Mouse (Mus musculus) kidney, postnatal 25 days (tissue): Measurements from ENCODE around the gene Tcta.
"Not testable (repeated sequence)": the region's sequence is repeated elsewhere in the genome, so short reads cannot be mapped to it uniquely, and the experiment has no call there.

ENCODE experiments used
- DNase-seq, 2 experiments: peaks; one replicate each; pipeline ENCODE4 v3.0.0; 2021; ENCODE audit warnings: mixed read lengths in 2 of 2

Gene Tcta

DNA sequence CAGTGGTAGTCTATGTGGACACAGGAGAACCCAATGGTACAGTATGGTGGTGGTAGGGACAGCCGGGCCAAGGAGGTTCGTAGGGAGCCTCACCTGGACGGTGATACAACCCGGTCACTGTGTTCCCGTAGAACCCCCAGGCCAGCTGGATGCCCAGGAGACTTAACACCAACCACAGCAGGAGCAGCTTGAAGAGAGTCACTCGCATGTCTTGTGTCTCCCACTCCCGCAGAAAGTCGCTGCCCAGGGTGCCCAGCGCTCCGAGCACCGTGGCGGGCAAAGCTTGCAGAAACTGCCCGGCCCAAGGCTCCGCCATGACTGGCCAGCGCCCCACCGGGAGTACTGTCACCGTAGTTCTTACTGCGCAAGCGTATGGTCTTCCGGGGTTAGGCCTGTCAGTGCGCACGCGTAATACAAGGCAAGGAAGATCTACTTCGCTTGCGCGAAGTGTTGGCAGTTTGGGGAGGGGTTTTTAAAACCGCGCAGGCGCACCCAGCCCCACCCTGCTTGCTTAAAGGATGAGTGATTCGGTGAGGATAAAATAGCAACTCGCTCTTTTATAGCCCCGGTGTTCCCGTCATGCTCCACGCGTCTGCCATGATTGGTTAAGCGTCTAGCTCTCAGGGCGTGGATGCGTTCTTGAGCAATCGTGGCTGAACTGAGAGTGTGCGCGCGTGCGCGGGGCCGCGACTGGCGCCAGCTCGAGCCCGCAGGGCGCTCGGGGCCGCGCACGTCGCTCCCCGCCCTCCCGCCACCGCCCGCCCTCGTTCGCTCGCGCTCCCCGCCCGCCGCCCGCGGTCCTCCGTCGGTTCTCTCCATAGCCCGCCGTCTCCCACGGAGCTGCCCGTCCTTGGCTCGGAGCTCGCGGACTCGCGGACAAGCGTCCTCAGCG is at the start of gene Tcta, which contains the start of gene Rhoa:
Gene Tcta, minus strand, starts transcription at position 532 of the 892 bp plus-strand sequence.
Gene Rhoa, plus strand, starts transcription at position 501 of the 892 bp plus-strand sequence.
- DNase-seq: peak; percentile 98 to 99

DNA sequence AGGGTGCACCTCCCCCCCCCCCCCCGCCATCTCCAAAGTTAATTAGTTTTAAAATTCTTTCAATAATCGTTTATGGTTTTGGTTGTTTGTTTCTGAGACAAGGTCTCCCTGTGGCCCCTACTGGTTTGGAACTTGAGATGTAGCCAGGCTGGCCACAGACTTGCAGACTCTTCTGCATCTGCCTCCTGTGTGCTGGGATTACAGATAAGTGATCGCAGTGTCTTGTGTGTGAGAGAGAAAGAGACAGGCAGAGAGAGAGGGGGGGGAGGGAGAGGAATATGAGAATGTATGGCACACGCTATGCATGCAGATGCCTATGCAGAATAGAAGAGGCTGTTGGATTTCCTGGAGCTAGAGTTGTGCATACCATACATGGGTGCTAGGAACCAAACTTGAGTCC is 43.8 kb upstream of the Tcta start:
- no peak for DNase-seq

DNA sequence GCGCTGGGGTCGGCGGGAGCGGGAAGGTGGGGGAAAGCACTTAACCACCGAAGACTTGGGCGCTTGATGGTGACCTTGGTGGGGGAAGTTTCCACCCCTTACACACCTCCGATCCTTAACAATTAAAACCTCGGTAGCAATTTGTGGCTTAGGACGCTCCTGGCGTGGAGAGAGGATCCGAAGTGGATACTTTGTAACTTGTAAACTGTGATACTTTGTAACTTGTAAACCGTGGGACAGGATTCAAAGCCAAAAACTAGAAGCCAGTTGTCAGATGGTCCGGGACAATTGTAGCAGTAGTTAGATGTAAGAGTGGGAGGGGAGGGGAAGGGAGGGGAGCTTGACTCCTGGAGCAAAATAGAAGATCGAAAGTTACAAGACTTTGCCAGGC is 42.3 kb upstream of the Tcta start:
- DNase-seq: no peak

DNA sequence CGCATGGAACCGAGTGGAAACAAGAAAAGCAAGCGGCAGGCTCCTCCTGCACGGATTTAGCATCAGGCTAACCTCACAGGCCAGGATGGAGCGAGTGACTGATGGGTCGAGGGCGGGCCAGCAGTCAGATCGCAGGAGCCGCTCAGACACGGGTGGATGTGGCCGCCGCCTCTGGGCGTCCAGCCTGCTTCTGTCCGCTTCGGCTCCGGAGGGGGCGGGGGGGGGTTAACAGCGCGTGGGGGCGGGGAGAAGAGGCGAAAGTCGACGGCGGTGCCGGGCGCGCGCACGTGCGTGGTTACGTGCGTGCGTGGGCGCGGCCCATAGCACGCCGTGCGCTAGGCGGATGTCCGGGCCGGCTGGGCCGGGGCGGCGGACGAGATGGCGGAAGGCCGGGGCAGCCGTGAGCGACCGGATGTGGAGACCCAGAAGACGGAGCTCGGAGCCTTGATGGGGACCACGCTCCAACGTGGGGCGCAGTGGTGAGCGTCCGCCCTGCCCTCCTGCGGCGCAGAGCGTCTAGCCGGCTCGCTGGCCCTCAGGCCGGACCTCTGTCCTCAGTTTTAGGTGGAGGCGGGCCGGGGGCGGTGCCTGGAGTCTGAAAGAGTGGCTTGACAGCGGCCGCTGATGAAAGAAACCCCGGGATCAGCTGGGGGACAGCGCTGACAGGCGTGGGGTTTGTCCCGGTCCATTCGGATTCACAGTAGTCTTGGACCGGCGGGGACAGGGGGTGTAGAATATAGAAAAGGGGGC is 41.8 kb upstream of the Tcta start, which contains the start of gene Usp4:
Gene Usp4, plus strand, starts transcription at position 314 of the 750 bp plus-strand sequence.
- DNase-seq: peak; percentile 95 to 96

DNA sequence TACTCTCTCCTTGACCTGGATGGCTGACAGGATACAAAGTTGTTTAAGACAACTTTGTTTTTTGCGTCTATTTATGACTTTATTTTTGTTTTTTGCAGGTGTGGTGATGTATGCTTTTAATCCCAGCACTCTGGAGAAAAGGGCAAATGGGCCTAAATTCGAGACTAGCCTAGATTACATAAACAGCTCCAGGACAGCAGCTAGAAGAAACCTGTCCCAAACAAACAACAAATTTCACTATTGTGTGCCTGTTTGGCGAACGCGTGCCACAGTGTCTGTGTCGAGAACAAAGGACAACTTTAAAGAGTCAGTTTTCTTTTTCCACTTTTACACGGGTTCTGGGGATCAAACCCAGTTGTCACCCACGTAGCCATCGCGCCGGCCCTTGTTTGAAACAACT is 41.1 kb upstream of the Tcta start:
- no peak for DNase-seq

DNA sequence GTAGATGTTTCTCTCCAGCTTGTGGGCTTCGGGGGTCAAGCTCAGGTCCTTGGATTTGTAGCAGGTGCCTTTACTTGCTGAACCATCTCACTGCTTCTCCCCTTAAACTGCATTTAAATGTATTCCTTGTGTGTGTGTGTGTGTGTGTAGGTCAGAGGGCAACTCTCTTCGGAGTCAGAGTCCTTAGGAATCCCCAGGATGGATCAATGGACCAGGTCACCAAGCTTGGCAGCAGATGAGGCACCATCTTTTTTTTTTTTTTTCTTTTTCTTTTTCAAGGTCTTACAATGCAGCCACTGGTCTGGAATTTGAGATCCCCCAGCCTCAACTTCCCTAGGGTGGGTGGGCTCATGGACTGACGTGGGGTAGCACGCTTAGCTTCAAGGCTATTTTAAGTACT is 38.5 kb upstream of the Tcta start:
- no peak for DNase-seq

DNA sequence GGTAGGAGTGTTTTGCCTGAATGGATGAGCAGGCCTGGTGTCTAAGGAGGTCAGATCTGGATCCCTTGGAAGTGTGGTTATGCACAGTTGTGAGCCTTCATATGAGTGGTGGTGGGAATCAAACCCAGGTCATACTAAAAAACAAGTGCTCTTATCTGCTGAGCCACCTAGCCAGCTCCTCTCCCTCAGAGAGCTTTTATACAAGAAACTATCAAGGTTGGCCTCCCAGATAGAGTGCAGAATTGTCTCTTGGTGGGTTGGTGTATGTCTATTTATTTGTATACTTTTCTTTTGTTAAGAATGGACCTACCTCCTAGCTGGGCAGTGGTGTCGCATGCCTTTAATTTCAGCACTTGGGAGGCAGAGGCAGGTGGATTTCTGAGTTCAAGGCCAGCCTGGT is 37.9 kb upstream of the Tcta start:
- no peak for DNase-seq

DNA sequence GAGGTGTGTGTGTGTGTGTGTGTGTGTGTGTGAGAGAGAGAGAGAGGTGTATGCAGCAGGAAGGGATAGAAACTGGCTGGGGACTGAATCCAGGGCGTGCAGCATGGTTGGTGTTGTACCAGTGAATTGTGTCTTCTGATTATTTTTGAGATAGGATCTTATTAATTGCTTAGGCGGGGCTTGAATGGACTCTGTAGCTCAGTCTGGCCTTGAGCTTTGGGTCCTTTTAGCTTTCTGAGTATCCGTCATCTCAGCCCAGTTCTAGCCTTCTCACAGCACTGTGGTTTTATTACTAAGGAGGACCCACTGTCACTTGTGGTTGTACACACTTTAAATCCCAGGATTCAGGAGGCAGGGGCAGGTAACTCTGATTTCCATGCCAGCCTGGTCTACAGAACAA is 37.4 kb upstream of the Tcta start:
- DNase-seq: no peak

DNA sequence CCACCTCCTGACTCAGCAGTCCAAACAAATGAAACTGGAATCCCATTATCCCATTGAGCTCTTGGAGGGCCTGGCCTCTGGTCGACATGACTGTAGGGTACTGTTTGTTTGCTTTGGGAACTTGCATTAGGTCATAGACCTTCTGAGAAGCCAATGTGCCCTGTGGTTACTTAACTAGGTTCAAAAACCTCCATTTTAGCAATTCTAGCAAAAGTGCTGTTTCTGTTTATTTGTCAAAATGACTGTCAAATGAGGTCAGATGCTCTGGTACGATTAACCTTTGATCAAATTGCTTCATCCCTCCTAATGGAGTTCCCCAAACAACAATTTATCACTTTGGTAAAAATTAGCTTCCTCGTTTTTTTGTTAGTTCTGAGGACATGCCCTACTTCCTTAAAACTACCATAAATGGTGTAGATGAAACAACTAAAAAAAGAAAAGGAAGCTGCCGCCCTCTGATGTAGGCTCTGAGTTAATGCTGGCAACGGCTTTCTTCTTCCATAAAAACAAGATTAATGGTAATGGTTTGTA is 36.4 kb upstream of the Tcta start:
- DNase-seq: peak; percentile 62 to 87

DNA sequence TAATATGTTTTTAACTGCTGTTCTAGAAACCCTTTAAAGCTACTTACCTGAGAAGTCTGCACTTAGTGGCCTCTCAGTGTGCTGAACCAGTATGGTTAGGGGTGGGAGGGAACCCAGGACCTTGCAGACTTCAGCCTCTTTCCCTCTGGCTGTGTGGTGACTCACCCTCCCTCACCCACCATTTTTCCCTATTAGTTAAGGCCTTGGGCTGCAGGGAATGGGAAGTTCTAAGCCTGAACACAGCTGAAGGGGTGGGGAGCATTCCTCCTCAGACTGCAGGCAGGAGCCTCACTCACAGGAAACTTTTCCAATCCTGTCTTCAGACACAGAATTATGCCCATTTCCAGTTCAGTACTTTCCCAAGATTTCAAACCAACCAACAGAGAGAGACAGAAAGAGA is 35.8 kb upstream of the Tcta start:
- DNase-seq: peak; percentile 24 to 55

DNA sequence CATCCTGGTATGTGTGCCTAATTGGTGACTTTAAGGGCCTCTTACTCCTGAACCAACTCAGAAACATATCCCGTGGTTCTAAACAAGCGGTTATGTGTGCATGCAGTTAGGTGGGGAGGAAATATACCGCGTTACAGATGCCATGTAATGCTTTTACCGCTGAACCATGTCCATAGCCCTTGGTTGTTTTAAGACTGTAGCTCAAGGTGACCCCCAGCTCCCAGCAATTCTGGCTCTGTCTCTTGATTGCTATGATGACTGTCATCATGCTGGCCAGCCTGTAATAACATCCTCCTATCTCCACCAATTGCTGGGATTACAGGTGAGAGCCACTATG is 35.1 kb upstream of the Tcta start:
- peak in 1 of 2 experiments; percentile 45 for DNase-seq

DNA sequence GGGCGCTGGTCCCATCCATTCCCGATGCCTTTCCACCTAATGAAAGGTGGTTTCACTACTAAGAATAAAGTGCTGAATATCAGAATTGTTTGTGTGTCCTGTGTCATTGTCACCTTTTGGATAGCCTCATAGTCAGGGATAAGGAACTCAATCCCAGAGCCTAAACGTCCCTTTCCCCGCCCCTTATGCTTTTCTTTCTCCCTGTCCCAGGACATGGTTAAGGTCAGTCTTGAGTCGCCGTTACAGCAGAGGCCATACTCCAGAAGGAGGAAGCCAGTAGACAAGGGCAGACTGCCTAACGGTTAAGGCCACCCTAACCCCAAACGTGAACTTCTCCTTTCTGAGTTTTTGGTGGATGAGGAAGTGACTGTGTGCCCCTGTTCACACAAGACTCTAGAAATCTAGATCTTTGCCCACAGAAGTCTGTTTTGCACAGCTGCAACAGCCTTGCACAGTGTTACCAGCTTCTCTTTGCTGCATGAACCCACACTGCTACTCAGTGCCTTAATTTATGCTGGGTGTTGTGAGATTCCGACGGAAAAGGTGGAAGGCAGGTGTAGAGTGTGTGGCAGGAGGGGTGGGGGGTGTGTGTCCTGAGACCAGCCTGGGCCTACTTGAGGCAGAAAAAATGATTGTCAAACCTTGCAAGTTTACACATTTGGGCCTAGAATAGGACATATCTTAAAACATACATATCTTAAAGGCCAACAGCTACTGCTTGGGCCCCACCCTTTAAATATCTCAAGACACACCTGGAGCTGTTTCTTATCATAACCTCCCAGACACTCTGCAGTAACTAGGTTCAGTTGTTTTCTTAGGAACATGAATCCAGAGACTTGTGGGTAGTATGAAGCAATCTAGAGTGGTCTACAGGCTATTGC is 34.5 kb upstream of the Tcta start:
- peak; percentile 22 to 44 for DNase-seq

DNA sequence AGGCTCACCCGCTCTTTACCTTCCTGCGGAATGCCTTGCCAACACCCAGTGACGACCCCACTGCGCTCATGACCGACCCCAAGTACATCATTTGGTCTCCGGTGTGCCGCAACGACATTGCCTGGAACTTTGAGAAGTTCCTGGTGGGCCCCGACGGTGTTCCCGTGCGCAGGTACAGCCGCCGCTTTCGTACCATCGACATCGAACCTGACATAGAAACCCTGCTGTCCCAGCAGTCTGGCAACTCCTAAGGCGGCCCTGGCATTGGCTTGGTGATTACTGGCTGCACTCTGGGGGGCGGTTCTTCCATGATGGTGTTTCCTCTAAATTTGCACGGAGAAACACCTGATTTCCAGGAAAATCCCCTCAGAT is 33.9 kb upstream of the Tcta start:
- DNase-seq: peak; percentile 35 to 65

DNA sequence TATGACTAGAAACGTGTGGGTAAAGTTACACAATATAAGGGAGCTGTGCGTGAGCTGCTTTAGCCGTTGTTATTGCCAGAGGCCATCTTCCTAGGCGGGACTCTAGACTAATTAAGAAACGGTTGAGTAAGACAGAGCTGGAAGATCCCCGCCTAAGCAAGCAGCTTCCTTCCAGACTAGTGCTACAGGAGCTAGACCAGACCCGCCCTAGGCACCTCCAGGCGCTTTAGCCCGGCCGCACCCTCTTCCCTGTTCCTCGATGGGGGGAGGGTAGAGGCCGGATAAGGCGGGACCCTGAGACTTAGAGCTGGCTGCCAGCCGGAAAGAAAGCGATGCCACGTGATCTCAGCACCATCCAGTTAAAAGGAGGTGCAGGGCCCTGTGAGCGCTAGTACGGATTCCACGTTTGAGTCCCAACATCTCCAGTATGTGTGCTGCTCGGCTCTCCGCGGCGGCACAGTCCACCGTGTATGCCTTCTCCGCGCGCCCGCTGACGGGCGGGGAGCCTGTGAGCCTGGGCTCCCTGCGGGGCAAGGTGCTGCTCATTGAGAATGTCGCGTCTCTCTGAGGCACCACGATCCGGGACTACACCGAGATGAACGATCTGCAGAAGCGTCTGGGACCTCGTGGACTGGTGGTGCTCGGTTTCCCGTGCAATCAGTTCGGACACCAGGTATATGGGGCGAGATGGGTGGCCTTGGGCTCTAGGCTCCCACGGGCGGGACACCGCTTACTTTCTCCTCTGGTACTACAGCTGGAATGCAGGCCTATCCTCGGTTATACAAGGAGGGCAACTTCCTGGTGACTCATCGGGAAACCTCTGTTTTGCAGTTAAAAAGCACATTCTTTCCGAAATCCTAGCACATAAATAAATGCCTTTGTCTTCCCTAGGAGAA is 33.2 kb upstream of the Tcta start, which contains the start of gene Gpx1:
Gene Gpx1, plus strand, starts transcription at position 18 of the 896 bp plus-strand sequence.
- peak; percentile 96 to 98 for DNase-seq

DNA sequence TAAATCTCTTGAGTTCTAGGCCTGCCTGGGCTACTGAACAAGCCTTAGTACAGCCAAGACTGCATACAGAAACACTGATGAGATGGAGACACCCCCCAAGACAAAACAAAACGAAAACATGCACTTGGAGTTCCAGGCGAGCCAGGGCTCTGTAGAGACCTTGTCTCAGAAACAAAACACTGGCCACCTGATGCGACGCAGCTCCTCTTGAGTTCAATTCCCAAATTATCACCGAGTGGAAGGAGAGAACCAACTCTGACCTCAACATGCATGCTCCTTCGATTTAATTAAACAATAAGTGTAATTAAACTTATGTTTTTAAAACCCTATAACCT is 32.6 kb upstream of the Tcta start:
- no peak for DNase-seq

DNA sequence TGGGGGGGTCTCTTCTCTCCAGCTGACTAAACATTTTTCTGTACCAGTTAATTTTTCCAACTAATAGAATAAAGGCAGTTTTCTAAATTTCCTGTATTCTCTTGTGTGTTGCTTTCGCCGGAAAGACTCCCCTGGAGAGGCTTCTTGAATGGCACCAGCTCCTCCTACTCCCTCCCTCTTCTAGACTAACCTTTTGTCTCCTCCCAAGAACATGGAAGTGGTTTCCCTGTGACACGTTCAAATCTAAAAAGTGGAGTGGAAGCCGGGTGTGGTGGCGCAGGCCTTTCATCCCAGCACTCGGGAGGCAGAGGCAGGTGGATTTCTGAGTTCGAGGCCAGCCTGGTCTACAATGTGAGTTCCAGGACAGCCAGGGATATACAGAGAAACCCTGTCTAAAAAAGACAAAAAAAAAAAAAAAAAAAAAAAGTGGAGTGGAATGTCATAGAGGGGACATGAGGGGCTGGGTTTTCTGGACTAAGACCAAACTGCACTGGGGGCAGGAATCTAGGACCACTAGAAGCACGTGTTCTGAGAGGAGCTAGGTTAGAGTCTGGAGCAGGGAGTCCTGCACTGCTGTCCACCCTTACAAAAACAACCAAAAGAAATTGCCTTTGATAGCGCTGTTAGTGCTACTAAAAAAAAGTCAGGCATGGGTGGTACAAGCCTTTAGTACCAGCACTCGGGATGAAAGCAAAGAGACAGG is 32.0 kb upstream of the Tcta start:
- DNase-seq: no peak

DNA sequence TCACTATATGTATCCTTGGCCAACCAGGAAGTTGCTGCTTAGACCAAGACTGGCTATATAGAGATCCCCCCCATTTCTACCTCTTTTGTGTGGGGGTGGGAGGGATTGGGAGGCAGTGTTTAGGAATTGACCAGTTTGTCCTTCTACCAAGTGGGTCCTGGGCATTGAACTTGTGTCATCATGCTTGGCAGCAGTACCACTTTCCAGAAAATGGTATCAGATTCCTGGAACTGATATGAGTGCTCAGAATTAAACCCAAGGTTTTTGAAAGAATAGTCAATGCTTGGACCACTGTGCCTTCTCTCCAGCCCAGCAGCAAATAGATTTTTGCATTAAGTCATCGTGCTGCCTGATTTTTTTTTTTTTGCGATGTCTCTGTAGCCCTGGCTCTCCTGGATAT is 19.9 kb upstream of the Tcta start:
- no peak for DNase-seq

DNA sequence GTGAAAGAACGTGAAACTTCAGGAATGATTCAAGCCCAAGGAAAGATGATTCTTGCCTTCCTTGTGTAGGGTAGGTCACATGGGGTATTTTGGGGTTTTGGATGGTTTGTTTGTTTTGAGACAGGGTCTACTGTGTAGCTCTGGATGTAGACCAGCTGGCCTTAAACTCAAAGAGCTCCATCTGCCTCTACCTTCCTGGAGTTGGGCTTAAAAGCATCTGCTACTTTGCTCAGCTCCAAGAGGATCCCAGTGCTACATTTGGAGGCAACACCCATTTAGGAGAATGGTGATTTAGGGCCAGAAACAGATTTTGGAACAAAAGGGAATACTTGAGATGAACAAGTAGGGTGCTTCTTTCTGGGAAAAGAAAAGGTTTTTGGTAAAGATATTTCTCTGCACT is 18.8 kb upstream of the Tcta start:
- DNase-seq: no peak

DNA sequence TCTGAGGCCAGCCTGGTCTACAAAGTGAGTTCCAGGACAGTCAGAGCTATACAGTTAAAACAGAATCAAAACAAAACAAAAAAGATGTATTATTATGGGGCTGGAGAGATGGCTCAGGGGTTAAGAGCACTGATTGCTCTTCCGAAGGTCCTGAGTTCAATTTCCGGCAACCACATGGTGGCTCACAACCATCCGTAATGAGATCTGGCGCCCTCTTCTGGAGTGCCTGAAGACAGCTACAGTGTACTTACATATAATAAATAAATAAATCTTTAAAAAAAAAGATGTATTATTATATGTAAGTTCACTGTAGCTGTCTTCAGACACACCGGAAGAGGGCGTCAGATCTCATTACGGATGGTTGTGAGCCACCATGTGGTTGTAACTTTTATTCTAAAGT is 16.1 kb upstream of the Tcta start:
- not testable (repeated sequence) for DNase-seq

DNA sequence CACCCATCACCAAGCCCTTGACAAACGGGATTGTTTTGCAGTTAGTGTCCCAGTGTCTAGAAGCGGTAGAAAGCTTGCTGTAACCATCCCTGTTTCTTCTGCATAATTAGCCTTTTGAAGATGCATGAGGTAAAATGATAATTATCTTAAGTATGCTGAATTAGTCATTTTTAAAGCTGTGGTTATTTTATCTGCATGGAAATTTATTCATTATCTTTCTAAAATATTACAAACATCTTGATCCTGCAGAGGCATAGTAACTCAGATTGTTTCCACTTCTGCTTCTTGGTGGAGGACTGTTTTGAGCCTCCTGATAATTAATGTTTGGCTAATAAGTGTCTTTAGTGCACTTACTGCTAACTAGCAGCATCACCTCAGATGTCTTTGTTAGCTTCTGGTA is 12.5 kb upstream of the Tcta start:
- no peak for DNase-seq

DNA sequence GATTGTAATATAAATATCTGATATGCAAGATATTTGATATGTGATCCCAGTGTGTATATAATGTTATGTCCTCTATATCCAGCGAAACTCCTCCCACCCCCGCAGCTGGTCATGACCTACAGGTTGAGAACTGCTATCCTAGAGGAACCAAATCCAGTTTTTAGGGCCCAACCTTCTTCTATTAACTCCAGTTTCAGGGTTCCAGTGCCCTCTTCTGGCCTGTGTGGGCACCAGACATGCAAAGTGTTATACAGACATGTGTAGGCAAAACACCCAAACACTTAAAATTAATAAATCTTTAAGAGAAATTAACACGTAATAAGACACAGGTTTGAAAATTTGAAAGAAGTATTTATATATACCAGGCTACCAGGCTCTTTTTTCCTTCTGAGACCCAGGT is 11.6 kb upstream of the Tcta start:
- peak; percentile 32 to 46 for DNase-seq
